Mouse (Mus musculus): ENCODE data around the gene Gm20809. TPM values are rescaled to one million over a fixed set of nuclear protein-coding genes. Genes with fewer than 3 reads are reported as not detected.
"Not testable (repeated sequence)": the region's sequence is repeated elsewhere in the genome, so short reads cannot be mapped to it uniquely, and the experiment has no call there.

The Gm20809 gene
- not detected in 2 replicates for polyA plus RNA-seq (2012; rRNA removed)

DNA sequence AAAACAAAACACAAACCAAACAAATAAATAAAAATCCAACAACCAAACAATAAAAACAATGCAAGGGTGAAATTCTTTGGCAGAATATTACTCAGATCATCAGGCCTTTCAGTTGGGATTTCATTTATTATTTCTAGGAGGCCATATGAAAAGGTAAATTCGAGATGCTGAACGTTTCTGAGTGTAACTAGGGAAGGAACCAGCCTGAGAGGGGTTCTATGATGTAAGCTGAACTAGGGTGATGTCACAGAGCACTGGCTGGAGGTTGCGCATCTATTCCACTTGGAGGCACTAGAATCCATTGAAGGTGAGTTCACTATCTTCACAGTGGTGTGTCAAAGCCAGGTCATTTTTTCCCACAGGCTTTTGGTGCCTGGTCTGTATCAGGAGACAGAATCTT lies at the start of gene Gm20809:
Gene Gm20809 (plus strand): TSS at position 301 of the 400 bp plus-strand sequence.
- H3K27ac ChIP-seq (ENCODE audit: insufficient read depth, low read depth, low read length); H3K4me1 ChIP-seq (ENCODE audit: control insufficient read depth, insufficient read depth, insufficient read length, low read length); H3K36me3 ChIP-seq (ENCODE audit: control insufficient read depth, insufficient read depth, low read length); H3K27me3 ChIP-seq (ENCODE audit: control insufficient read depth, insufficient read depth, low read length); H3K4me3 ChIP-seq (ENCODE audit: low read depth, low read length): not testable (repeated sequence)
- no CpG with 5 or more reads among the region's 3 CpGs for WGBS
